Mouse (Mus musculus): ENCODE measurements around the gene Lzts2.

DNA sequence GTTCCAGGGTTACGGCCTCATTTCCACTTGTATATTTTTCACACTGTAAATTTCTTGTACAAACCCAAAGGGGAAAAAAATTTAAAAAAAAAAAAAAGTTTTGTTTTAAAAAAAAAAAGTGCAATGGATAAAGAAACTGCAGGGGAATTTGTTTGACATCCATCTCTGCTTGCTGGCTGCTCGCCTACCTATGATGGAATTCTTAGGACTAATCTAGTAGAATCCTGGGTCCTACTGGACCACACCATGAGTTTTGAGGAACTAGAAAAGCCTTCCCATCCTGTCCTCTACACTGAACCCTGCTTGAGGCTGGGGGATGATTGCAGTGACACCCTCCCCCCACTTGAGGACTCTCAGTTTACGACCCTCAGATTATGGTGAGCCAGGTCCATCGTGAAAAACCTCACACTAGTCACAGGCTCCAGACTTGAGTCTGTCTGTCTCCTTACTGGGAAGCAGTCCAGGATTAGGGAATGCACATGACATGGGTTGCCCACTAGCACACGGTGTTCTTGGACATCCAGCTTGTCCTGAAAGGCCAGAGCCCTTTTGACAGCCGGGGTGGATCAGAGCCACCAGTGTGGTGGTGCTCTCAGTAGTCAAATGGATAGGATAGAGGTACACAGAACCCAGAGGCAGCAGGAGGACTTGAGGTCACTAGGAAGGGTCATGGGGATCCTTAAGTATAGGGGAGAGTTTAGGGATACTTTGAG lies 12.9 kb downstream of the Lzts2 start:
- TF ChIP-seq CTCF (IDR thresholded peaks at IDR 0.05; ENCODE audit: low read depth) = no peak
- no peak for TF ChIP-seq EP300 (optimal IDR thresholded peaks at IDR 0.05)
